Mouse (Mus musculus): Measurements from ENCODE around the gene Itpk1.
A peak's percentile ranks its signal among the peaks of the same experiment; 100 is the strongest.

Gene Itpk1

GRCm38 (mm10) chr12:102704457-102705198, at the start of gene Itpk1:
Gene Itpk1, minus strand, starts transcription at chr12:102704930.
- DNase-seq (ENCODE audit: low spot score): no peak

GRCm38 (mm10) chr12:102748256-102748655, 43.5 kb upstream of the Itpk1 start:
- no peak for DNase-seq (ENCODE audit: low spot score)

GRCm38 (mm10) chr12:102744839-102745238, 40.1 kb upstream of the Itpk1 start:
- no peak for DNase-seq (ENCODE audit: low spot score)

- DNase-seq (ENCODE audit: low spot score): peak; percentile 68
Observed at GRCm38 (mm10) chr12:102743589-102744574, 39.2 kb upstream of the Itpk1 start, which contains the start of the genes Moap1 and Tmem251. Gene Moap1, minus strand, starts transcription at chr12:102743661. Gene Tmem251, plus strand, starts transcription at chr12:102743762.

GRCm38 (mm10) chr12:102743036-102743588, 38.4 kb upstream of the Itpk1 start:
- no peak for DNase-seq (ENCODE audit: low spot score)

- DNase-seq (ENCODE audit: low spot score): no peak
Observed at GRCm38 (mm10) chr12:102742056-102742455, 37.3 kb upstream of the Itpk1 start.

- no peak for DNase-seq (ENCODE audit: low spot score)
Observed at GRCm38 (mm10) chr12:102740285-102740684, 35.6 kb upstream of the Itpk1 start.

GRCm38 (mm10) chr12:102739096-102739495, 34.4 kb upstream of the Itpk1 start:
- DNase-seq (ENCODE audit: low spot score): no peak

GRCm38 (mm10) chr12:102733381-102733780, 28.7 kb upstream of the Itpk1 start:
- no peak for DNase-seq (ENCODE audit: low spot score)

- DNase-seq (ENCODE audit: low spot score): no peak
Observed at GRCm38 (mm10) chr12:102730798-102731619, 26.3 kb upstream of the Itpk1 start.

- no peak for DNase-seq (ENCODE audit: low spot score)
Observed at GRCm38 (mm10) chr12:102729855-102730797, 25.4 kb upstream of the Itpk1 start.

GRCm38 (mm10) chr12:102725761-102726175, 21.0 kb upstream of the Itpk1 start:
- no peak for DNase-seq (ENCODE audit: low spot score)

- DNase-seq (ENCODE audit: low spot score): no peak
Observed at GRCm38 (mm10) chr12:102725146-102725545, 20.4 kb upstream of the Itpk1 start.

GRCm38 (mm10) chr12:102723861-102724260, 19.1 kb upstream of the Itpk1 start:
- no peak for DNase-seq (ENCODE audit: low spot score)

GRCm38 (mm10) chr12:102722966-102723365, 18.2 kb upstream of the Itpk1 start:
- no peak for DNase-seq (ENCODE audit: low spot score)

- no peak for DNase-seq (ENCODE audit: low spot score)
Observed at GRCm38 (mm10) chr12:102722451-102722850, 17.7 kb upstream of the Itpk1 start.

- DNase-seq (ENCODE audit: low spot score): no peak
Observed at GRCm38 (mm10) chr12:102719552-102720315, 15.0 kb upstream of the Itpk1 start.

GRCm38 (mm10) chr12:102714654-102715395, 10.1 kb upstream of the Itpk1 start:
- DNase-seq (ENCODE audit: low spot score): no peak

- no peak for DNase-seq (ENCODE audit: low spot score)
Observed at GRCm38 (mm10) chr12:102714116-102714515, 9.4 kb upstream of the Itpk1 start.
